Mouse (Mus musculus): ENCODE measurements around the gene Hhat.

DNA sequence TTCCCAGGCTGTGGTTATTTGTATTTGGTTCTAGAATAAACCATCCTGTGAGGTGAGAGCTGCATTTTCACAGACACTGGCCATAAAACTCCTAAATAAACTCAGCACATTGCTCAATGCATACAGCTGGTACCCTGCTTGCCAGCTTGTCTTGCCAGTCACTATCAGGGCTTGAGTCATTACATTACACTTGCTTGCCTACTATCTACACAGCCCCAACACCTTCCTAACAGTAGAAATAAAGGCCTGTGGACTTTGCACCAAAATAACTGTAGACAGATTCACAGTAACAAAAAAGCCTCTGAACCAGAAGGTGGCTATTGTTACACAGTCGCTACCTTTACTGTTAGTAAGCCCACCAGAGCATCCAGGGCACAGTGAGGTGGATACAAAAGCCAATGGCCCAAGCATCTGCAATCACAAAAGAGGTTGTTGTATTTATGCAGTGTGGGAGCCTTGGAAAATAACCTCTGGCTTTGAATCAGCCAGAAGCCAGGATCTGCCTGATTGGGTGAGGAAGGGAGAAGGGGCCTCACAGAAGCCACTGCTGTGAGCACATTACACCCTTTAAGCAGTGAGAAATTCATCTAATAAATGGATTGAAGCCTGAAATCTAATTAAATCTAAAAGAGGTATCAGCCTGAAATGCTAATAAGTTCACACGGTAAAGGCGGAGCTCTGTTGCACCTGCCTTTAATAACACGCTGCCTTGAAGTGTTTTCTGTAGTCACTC is 88.6 kb downstream of the Hhat start:
- TF ChIP-seq GATA1 (IDR thresholded peaks at IDR 0.05; ENCODE audit: low read length) (no peak), TAL1 (IDR thresholded peaks at IDR 0.05; ENCODE audit: low read length) (no peak)

Measured in erythroblast, embryonic 14.5 days (primary cell).